Mouse (Mus musculus): ENCODE results near the gene Ces2e. TPM values are rescaled to one million over a fixed set of nuclear protein-coding genes. Genes with fewer than 3 reads are reported as not detected.

The Ces2e gene
- polyA plus RNA-seq, 1 experiment from 2014 or later = not detected

DNA sequence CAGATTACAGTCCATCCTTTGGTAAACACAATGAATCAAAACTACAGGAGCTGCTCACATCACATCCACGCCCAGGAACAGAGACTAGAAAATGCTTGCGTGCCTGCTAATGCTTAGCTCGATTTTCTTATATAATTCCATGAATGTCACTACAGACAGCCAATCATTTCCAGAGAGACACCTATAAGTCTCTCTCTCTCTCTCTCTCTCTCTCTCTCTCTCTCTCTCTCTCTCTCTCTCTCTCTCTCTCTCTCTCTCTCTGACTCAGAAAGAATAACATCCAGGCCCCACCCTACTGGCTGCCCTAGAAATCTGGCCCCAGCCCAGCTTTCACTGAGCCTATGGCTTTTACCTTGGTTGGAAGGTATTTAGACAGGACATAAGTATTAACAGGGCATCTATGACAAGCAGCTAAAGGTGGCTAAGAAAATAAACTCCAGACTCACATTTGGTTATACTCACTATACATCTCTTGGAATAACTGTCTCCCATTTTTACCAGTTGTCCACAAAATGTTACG, 37.4 kb downstream of the Ces2e start:
- WGBS = 84% methylated on average over 4 of the region's 4 CpGs
- H3K4me3 ChIP-seq = no peak overlapping the region

DNA sequence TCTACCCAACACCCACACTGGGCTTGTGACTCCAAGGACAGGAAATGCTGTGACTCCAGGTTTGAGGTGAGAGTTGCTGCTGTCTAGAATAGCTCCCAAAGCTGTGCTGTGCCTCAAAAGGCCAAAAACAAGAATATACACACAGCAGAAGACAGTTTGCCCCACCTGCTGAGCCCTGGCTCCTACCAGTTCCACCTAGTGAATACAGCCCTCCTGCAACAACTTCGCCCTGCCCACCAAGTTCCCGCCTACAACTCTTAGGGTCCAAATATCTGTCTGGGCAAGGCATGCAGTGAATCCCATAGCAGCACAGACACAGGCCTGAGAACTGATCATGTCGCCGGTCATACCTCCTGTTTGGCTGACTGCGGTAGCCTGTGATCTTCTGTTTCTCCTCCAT, 58.1 kb downstream of the Ces2e start:
- H3K9ac ChIP-seq (replicated peaks) = no peak overlapping the region
- no peak for ATAC-seq (ENCODE audit: low FRiP score, low read depth)
- no peaks in the 10 kb centered on the region for H3K36me3 ChIP-seq
- no peaks in the 10 kb centered on the region for H3K27me3 ChIP-seq
- no peaks in the 10 kb centered on the region for H3K9me3 ChIP-seq
- no peaks in the 10 kb centered on the region for H3K4me1 ChIP-seq
- no peak overlapping the region for H3K27ac ChIP-seq (replicated peaks)
- no peak overlapping the region for H3K4me3 ChIP-seq
- WGBS = 90% methylated on average over 5 of the region's 5 CpGs
- H3K4me2 ChIP-seq (replicated peaks) = no peak overlapping the region

More for the DNA sequence above, 37.4 kb downstream of the Ces2e start:
- H3K4me1 ChIP-seq = no peaks in the 10 kb centered on the region
- no peak for ATAC-seq (ENCODE audit: low FRiP score, low read depth)
- no peak overlapping the region for H3K9ac ChIP-seq (replicated peaks)
- H3K27ac ChIP-seq (replicated peaks) = no peak overlapping the region
- H3K4me2 ChIP-seq (replicated peaks) = no peak overlapping the region
- no peaks in the 10 kb centered on the region for H3K36me3 ChIP-seq
- no peaks in the 10 kb centered on the region for H3K9me3 ChIP-seq
- H3K27me3 ChIP-seq = no peaks in the 10 kb centered on the region

Other genes with a start within 250 kb of the Ces2e start
- gene Ces2a, start 192.3 kb upstream of the Ces2e start, polyA plus RNA-seq (2016; fragmentation: Nextera tagmentation; extraction: Ambion mirVana) = not detected in 2 replicates
- gene Ces2b, start 94.7 kb upstream of the Ces2e start, polyA plus RNA-seq (2016; fragmentation: Nextera tagmentation; extraction: Ambion mirVana) = 0.10 and 0.12 TPM in 2 replicates
- gene Ces2c, start 79.2 kb upstream of the Ces2e start, polyA plus RNA-seq (2016; fragmentation: Nextera tagmentation; extraction: Ambion mirVana) = not detected in 2 replicates
- gene Ces2f, start 21.1 kb downstream of the Ces2e start, polyA plus RNA-seq (2016; fragmentation: Nextera tagmentation; extraction: Ambion mirVana) = not detected in 2 replicates
- gene Ces2g, start 35.5 kb downstream of the Ces2e start, polyA plus RNA-seq (2016; fragmentation: Nextera tagmentation; extraction: Ambion mirVana) = not detected in 2 replicates
- gene Ces2h, start 74.6 kb downstream of the Ces2e start, polyA plus RNA-seq (2016; fragmentation: Nextera tagmentation; extraction: Ambion mirVana) = not detected in 2 replicates
- gene Ces3a, start 122.3 kb downstream of the Ces2e start, polyA plus RNA-seq (2016; fragmentation: Nextera tagmentation; extraction: Ambion mirVana) = not detected in 2 replicates
- not detected in 2 replicates for gene Ces3b, start 157.5 kb downstream of the Ces2e start, polyA plus RNA-seq (2016; fragmentation: Nextera tagmentation; extraction: Ambion mirVana)
- gene Ces4a, start 205.5 kb downstream of the Ces2e start, polyA plus RNA-seq (2016; fragmentation: Nextera tagmentation; extraction: Ambion mirVana) = not detected in 2 replicates
- 46.0 and 49.0 TPM in 2 replicates for gene Cbfb, start 244.4 kb downstream of the Ces2e start, polyA plus RNA-seq (2016; fragmentation: Nextera tagmentation; extraction: Ambion mirVana)

All from midbrain, embryonic 12.5 days (tissue).